Mouse (Mus musculus) lung, adult 18-20 months (tissue): ENCODE data around the gene Map3k6.

Source experiments
- DNase-seq, 2 experiments: peaks; one replicate each; pipeline ENCODE4 v3.0.0; 2022; ENCODE audit warnings: mixed read lengths in 2 of 2

The Map3k6 gene

DNA sequence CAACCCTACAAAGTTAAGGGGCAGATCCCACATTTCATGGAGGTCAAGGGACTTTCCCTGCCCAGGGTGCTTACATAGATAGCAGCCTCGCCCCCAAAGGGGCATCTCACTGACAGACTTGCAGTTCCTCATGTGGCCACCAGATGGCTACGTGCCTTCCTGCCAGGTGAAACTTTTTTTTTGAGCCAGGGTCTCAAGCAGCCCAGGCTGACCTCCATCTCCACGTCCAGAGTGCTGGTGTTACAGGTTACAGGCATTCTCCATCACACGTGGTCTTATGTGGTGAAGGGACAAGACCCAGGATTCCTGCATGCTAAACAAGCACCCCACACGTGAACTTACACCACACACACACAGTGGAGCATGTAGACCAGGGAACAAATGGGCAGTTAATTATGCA is 23.0 kb upstream of the Map3k6 start:
- DNase-seq = peak; percentile 44 to 54

DNA sequence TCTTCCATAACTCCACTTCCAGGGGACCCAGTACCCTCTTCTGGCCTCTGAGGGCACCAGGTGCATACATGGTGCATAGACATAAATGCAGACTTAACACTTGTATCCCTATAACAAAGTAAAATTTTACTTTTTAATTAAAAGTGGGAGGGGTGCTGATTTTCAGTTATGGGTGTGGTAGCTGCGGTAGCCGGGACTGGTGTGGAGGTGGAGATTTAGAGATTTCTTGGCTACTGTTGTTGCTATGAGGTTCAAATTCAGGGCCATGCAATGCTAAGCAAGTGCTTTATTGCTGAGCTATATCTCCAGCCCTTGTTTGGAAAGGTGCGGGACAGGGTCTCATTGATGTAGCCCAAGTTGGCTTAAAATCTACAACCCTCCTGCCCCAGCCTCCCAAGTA is 21.9 kb upstream of the Map3k6 start:
- DNase-seq = no peak

DNA sequence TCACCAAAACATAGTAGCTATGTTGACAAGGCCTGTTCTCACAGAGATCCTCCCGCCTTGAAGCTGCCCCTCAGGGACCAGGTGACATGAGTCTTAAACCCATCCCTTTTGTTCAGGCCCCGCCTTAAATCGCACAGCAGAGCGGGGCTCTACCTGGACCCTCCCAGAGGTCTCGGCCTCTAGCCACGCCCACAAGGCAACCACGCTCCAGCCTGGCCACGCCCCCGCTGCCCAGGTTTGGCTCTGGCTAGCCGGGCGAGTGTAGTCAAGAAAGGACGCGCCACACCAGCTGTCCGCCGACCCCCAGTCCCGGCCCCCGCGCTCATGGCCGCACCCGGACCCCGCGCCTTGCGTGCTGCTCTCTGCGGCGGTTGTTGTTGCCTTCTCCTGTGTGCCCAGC is 20.0 kb upstream of the Map3k6 start:
- DNase-seq = peak; percentile 66 to 79

DNA sequence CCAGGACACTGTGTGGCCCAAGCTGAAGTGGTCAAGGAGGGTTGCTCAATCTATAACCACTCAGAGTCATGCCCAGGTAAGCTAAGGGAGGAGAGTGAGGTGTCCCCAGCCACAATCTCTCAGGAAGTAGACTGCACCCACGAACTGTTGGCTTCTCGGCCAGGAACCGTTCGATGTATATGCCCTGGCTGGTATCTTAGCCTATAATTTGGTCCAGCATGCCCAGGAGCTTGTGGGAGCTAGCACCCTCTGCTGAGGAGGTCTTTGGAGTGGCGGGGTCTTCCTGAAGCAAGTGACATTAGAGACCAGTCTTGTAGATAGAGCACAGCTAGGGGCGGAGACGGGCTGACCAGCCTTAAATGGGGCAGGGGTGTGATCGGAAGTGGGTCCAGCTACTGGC is 18.9 kb upstream of the Map3k6 start:
- DNase-seq = no peak

DNA sequence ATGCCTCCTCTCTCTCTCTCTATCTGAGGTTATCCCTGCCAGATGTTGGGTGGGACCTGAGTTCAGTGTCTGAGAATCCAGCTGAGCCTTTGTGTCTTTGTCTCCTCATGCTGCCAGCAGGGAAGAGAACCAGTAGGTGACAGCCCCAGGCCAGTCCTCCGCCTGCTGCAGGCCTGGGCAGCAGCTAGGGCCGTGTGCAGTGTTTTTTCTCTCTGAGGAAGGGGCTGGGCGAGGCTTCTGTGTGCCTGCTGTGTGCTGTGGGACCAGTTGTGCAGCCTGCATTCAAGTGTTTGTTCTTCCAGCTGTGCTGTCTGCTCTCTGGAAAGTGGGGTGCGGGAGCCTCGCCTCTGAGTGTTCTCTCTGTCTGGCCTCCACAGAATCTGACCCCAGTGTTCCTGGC is 16.7 kb upstream of the Map3k6 start:
- no peak for DNase-seq

DNA sequence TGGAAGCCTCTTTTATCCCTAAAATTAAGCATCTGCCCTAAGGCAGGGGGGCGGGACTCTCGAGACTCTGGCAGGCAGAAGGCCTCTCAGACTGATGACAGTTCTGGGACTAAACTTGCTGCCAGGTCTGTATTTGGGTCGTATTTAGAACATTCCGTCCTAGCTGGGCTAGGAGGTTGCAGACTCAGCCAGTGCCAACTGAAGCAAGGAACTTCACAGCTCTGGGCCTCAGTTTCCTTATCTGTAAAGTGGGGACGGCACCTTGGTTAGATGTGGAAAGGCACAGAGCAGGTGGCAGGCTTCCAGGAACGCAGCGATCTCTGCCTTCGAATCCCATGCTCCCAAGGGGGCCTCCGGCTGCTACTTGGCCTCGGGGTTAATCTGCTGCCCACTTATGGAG is 14.5 kb upstream of the Map3k6 start:
- peak in 1 of 2 experiments; percentile 52 for DNase-seq

DNA sequence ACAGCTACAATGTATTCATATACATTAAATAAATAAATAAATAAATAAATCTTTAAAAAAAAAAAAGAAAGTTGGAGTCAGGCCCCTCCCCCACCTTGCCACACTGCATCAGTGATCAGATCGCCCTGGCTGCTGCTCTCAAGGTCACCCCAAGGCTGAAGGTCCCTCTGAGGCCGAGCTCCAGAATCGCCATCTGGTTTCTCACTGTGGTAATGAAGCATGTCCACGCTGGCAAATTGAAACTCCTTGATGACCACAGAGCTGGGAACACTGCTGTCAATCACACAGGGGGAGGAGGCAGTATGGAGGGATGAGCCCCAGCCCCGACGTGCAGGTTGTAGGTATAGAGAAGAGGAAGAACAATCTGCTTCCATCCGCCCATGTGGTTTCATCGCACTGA is 13.0 kb upstream of the Map3k6 start:
- no peak for DNase-seq

DNA sequence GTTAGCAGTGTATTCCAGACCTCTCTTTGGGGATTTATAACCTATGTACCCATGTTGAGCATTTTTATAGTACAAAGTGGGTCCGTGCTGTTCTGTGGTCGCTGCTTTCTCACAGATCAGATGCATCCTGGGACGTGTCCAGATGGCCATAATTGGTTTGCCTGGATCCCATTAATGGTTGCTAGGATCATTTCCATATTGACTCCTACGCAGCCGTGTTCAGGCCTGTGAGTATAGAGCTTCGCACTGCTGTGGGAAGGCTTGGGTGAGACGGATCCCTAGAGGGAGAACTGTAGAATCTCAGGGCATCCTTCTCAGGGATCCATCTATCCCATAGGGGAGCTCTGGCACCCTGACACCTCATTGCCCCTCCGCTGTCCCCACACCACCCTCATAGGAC is 11.0 kb upstream of the Map3k6 start:
- DNase-seq = no peak

DNA sequence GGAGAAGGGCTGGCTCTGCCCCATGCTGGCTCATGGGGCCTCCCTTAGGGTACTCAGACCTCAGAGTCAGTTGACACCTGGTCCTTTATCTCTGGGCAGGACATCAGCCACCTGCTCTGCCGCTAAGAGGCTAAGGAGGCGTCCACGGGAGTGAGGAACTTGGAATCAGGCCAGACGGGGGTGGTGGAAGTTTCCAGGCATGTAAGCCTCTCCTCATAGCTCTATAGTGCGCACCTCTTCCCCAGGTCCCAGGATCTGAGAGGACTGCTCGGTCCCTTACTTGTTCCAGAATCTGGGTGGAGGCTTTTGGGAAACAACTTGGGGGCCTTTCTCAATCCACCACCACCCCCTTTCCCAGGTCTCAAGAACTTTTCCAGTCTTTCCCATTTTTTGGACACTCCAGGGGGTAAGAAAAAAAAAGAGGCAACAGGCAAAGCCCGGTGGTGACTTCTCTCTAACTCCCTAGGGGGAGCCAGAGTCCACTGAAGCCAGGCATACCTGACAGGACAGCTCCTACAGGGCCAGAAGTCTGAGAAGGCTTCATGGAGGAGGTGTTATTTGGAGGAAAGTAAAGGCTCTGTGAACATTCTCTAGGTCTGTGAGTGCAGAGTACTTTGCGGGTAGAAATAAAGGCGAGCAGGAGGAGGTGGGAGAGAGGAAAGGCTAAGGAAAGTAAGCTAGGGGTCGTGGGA is 7.2 kb upstream of the Map3k6 start:
- DNase-seq = peak; percentile 62 to 76

DNA sequence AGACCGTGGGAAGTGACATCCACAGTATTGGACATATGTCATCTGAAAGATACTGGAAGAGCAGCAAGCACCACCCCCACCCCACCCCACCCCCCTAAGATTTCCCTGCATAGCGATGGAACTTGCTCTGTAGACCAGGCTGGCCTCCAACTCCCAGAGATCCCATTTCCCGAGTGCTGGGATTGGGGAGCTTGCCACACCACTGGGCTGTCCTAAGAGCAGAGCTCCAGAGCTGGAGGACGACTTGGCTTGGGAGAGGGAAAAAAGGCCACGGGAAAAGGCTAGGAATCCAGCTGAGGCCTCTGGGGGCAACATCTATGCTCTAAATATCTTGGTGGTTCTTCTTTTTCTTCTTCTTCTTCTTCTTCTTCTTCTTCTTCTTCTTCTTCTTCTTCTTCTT is 5.8 kb upstream of the Map3k6 start:
- DNase-seq = no peak

DNA sequence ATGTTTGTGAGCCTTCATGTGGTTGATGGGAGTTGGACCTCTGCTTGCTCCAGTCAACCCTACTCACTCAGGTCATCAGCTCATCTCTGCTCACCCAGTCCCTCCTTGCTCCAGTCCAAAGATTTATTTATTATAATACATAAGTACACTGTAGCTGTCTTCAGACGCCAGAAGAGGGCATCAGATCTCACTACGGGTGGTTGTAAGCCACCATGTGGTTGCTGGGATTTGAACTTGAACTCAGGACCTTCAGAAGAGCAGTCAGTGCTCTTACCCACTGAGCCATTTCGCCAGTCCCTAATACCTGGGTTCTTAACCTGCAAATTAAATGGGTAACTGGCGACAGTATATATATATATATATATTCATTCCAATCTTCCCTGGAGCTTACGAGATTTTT is 5.2 kb upstream of the Map3k6 start:
- no peak for DNase-seq

DNA sequence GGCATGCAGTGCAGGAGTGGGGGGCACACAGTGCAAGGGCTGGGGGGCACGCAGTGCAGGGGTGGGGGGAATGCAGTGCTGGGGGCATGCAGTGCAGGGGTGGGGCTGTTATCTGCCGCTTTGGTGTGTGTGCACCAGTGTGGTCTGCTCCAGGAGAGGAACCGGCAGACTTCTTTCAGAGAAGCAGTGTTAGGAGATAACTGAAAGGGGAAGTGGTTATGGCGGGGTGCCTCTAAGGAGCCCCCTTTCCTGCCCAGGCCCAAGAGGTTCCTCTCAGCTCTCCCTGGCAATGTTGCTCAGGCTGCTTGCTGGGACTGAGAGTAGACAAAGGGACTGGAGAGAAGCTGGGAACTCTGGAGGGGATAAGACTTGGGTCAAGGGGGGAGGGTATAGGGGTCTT is 2.7 kb upstream of the Map3k6 start:
- no peak for DNase-seq

DNA sequence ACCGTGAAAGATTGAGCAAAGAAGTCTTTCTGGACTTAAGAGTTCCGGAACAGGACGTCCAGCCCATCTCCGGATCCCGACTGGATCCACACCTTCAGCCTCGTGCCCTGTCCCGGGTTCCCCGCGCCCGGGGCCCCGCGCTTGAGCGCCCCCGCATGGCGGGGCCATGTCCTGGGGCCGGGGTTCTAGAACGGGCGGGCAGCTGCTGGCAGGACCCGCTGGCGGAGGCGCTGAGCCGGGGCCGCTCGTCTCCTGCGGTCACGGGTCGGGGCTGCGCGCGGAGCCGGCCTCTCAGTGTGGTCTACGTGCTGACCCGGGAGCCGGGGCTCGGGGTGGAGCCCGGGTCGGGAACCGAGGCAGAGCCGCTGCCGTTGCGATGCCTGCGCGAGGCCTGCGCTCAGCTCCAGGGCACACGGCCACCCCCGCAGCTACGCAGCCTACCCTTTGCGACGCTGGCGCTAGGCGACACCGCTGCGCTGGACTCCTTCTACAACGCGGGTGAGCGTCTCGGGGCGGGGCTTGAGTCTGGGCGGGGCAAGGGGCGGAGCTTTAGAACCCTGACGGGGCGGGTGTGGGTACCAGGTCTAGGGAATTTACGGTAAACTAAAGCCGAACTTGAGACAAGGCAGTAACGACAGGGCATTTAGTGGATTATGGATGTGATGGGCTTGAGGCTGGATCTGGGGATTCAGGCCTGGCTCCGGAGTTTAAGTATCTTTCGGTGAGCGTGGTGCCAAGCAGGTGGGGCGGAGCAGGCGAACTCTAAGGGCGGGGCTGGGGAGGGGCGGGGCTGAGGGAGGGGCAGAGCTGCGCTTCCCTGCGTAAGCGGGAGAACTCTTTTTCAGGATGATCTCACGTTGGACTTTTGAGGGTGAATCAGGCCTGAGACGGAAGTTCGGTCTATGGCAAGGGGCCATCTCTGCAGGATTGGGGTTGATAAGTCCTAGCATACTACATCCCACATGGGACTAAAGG is 603 bp downstream of the Map3k6 start:
- DNase-seq = peak; percentile 86 to 93

DNA sequence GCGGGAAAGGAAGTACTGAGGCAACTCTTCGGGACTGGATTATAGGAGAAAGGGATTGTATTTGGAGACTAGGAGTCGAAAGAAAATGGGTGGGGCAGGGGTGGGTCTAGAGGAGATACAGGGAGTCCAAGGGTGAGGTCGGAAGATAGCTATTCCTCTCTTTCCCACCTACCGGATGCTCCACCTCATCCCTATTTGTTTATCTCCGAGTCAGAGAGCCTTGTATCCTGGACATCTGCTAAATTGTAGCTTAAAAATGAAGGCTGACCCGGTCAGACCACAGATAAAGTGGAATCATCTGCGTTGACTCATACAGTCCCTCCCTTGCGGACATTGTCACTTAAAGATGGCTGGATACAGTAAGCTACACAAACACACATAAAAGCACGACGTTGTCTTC is 1.3 kb downstream of the Map3k6 start:
- DNase-seq = no peak

DNA sequence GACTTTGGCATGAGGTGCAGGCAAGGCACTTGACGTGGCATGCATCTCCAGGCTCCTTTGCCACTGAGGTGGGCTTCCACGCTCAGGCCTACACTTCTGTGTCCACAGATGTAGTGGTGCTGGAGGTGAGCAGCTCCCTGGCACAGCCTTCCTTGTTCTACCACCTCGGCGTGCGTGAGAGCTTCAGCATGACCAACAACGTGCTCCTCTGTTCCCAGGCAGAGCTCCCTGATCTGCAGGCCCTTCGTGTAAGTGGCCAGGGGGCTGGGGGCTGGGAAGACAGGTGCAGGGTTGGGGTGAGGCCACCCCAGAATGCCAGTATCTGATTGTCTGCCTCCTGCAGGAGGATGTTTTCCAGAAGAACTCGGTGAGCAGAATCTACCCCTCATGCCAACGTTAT is 2.1 kb downstream of the Map3k6 start:
- DNase-seq = no peak

DNA sequence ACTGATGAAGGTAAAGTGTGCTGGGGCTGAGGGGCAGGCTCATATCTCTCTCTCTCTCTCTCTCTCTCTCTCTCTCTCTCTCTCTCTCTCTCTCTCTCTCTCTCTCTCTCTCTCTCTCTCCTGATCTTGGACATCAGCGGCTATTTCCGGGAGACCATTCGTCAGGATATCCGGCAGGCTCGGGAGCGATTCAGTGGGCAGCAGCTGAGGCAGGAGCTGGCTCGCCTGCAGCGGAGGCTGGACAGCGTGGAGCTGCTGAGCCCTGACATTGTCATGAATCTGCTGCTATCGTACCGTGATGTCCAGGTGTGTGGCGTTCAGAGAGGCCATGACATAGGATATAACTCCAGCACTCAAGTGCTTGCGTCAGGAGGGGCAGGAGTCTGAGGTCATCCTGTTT is 2.9 kb downstream of the Map3k6 start:
- DNase-seq = no peak

DNA sequence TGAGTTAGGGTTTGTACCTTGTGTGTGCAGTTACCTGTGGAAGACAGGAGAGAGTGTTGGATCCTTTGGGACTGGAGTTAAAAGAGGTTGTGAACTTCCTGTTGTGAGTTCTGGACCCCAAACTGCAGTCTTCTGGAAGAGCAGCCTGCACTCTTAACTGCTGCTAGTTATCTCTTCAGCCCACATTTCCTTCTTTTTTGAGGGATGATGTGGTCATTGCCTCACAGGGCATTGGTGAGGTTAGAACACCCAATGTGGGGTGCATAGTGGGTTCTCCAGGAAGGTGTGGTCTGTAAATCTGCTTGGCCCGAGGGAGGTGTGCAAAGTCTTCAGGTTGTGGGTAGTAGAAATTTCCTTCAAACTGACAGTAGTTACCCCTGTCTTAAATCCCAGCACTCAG is 3.7 kb downstream of the Map3k6 start:
- DNase-seq = no peak

DNA sequence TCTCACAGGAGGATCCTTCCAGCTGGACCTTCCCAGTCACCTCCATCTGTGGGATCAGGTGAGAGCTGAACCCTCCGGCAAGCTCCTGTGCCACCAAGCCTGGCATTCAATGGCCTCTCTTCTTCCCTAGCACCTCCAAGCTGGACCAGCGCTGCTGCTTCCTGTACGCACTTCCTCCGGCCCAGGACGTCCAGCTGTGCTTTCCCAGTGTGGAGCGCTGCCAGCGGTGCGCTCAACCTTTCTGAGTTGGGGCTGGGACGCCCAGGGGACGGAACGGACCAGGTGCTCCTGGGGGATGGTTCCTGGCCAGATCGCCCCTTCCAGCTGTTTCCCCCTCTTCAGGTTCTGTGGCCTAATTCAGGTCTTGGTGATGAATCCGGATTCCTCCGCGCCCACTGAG is 6.5 kb downstream of the Map3k6 start:
- DNase-seq = peak; percentile 54 to 76

DNA sequence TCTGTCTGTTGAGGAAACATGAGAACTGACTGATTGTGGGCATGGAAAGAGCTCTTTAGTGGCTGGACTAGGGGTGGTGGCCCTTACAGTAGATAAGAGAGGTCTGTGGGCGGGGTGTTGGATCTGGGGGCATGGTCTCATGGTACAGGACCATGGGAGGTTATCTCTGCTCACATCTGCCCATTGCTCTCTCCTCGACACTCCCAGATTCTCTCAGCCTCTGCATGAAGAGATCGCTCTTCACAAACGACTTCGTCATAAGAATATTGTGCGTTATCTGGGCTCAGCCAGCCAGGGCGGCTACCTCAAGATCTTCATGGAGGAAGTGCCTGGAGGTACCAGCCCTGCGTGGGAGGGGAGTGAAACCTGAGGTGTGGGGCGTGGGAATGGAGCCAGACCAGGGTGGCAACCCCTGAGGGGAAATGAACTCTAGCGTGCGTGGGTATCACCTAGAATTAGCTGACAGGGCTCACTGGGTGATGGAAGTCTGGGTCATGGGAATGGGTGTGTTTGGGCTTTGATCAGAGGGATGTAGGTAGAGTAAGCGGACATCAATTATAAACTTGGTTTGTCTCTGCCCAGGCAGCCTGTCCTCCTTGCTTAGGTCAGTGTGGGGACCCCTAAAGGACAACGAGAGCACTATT is 7.3 kb downstream of the Map3k6 start:
- DNase-seq = no peak

DNA sequence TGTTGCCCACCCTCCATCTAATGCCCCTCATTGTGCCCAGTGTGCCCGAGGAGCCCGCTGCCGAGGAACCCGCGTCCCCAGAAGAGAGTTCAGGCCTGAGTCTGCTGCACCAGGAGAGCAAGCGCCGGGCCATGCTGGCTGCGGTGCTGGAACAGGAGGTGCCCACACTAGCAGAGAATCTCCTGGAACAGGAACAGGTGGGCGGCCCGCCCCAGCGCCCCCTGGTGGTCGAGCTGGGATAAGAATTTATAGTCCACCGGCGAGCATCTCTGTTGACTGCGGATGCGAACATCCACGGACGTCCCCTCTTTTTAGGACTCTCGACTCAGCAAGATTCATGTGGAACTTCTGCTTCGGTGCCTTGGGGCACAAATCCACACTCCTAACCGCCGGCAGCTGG is 10.0 kb downstream of the Map3k6 start:
- peak; percentile 79 to 88 for DNase-seq

DNA sequence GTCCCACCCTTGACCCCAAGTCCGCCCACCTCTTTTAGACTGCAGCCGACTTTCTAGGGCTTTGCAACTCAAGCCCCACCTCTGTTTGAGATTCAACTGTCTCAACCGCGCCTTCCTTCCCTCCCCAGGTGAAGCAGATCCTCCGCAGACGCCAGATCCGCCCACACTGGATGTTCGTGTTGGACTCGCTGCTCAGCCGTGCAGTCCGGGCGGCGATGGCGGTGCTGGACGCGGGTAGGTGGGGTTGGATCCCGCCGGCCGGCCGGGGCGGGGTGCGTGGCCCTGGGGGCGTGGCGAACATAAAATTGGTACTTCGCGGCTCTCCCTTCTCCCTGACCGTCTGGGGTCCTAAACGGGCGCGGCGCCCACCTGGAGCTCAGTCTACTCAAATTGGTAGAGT is 10.6 kb downstream of the Map3k6 start:
- DNase-seq = no peak

DNA sequence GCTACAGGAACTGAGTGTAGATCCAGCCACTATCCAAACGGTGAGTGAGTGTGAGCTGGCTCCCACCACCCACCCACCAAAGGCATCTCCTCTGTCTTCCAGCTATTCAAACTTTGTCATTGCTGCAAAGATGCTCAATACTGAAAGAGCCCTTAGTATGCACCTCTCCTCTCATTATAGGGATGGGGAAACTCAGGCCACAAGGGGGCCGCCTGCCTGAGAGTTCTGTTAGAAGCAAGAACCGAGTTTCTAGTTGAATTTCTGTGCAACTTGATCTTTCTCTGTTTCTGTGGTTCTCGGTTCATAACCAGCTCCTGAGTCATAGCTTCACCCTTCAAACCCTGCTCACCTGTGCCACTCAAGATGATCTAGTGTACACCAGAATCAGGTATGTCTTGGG is 11.5 kb downstream of the Map3k6 start:
- no peak for DNase-seq

DNA sequence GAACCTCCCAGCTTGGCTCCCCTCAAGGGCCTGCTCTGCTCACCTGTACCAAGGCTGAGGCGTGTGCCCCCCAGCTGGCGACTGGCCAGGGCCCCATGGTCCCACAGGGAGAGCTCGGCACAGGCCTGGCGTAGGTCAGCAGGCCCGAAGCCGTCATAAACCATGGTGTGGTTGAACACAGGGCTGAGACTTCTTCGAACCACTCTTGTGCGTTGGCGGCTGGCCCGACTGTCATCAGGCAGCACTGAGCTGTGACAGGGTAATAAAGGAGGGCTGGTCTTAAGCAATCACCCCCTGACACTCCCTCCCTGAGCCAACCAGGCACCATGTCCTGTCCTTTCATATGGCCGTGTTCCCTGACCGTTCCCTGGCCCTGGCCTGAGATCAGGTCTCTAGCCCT is 12.8 kb downstream of the Map3k6 start:
- no peak for DNase-seq

DNA sequence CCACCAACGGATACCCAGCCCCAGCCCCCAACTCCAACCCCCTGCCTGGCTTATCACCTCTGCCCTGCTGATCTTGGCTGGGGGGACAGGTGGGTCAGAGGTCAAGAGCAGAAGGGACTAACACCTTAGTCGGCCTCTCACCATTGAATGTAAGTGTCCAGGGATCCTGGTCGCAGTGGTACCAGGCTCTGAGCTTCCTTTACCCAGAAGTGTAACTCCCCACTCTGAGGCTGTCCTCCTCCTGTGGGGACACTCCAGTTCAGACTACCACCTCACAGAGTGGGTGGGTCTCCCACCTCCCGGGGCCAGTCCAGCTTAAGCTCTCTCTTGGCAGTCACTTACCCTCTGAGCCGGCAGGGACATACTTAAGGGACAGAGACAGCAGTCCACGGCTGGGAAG is 14.8 kb downstream of the Map3k6 start:
- no peak for DNase-seq
